Mouse (Mus musculus): ENCODE data around the gene Lemd1.
"Not testable (repeated sequence)": the region's sequence is repeated elsewhere in the genome, so short reads cannot be mapped to it uniquely, and the experiment has no call there.

Gene Lemd1

DNA sequence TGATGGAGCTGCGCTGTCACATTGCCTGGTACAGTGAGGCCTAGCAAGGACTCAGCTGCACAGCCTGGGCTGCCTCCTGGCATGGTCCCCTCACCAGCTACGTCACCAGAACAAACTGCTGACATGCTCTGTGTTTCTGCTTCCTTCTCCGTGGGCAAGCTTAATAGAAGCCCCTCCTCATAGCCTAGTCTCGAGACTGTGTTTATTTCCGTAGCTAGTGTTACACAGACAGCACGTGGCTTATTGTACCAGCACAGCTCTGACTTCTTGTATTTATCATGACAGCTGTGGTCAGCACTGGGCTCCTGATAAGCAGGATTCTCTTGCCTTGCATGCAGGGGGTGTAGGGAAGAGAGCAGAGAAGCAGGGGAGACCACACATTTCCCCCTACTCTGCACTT is 54.9 kb downstream of the Lemd1 start:
- DNase-seq (ENCODE audit: low spot score) = no peak

DNA sequence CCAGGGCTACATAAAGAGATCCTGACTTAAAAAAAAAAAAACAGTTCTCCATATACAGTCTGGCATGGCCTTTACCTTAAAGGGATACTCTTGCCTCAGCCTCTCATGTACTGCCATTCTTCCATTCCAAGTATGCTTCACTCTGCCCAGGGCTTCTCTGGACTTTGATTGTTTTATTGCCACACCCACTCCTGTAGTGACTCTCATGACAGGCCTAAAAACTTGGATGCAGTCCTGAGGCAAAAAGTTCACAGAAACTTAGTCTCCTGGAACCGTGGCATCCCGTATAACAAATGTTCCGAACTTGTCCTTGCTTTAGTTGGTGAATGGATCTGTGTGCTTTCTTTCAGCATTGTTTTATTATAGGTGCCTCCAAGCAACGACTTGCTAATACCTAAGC is 55.4 kb downstream of the Lemd1 start:
- no peak for DNase-seq (ENCODE audit: low spot score)

DNA sequence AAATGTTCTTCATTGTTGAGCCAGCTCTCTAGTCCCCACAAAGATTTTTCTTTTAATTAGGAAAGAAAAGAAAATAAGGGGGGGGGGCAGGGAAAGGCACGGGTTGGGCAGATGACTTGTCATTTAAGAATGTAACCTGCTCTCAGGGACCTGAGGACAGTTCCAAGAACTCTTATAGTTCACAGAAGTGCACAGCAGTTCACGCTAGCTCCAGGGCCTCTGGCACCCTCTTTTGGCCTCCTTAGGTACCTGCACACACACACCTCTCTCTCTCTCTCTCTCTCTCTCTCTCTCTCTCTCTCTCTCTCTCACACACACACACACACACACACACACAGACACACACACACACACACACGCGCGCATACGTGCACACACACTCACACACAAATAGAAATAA is 63.2 kb downstream of the Lemd1 start:
- no peak for DNase-seq (ENCODE audit: low spot score)

DNA sequence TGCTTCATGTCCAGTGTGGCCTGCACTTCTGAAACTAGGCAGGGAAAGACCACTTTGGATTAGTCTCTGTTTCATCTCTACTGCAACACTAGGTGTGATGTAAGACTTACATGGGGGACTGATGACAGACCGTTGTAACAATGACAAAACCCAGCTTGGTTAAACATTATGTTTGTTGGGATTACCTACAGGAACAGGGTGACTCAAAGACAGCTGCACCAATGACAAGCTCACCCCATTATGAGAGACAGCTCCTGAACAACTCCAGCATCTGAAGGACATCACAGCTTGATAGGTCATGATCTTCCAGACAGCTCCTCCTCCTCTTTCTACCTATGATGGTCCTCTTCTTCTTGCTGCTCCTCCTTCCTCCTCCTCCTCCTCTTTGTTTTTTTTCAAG is 69.1 kb downstream of the Lemd1 start:
- DNase-seq (ENCODE audit: low spot score) = no peak

DNA sequence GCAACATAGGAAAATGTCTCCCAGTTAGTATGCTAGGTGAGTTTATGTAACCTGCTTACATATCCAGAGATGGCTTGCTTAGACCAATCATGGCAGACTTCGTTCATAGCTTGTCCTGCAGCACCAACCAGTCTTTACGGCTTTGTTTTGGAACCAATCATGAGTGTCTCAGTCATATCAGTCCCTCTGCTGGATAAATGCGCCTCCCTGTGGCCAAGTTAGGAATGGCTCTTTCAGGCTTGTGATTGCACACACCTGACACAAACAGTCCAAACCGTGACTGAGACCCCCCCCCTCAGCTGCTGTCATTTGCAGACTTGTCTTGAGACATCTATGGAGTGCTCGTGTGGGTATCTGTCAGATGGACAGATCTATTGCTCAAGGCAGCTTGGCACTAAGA is 69.8 kb downstream of the Lemd1 start:
- DNase-seq (ENCODE audit: low spot score) = peak; percentile 53

DNA sequence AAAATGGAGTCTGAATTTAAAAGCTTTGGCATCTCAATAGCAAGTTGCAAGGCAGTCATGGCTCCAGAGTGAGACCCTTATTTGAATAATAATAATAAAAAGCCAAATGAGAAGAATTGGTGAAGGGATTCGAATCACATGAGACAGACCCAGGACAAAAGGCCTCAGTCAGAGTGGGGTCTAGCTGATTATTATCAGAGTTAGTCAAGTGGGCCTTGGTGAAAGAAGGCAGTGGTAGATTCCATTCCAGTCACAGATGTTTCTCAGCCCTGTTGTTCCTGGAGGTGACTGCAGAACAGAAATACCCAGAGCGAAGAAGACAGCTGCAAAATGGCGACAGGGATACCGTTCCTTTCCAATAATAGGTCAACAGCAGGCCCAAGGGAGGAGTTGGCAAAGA is 72.4 kb downstream of the Lemd1 start:
- DNase-seq (ENCODE audit: low spot score) = no peak

DNA sequence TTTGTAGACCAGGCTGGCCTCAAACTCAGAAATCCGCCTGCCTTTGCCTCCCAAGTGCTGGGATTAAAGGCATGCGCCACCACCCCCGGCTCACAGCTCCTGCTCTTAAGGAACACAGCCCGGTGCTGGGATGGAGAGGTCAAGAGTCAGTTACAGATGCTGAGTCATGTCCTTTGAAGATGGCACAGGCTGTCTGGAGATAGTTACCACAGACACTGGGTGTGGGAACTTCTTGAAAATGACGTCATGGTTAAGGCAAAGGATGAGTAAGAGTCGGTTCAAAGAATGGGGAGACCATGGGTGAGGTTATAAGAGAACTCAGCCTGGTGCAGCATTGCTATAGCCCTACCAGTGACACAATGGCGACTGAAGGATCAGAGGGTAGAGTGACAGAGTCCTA is 73.3 kb downstream of the Lemd1 start:
- DNase-seq (ENCODE audit: low spot score) = no peak

DNA sequence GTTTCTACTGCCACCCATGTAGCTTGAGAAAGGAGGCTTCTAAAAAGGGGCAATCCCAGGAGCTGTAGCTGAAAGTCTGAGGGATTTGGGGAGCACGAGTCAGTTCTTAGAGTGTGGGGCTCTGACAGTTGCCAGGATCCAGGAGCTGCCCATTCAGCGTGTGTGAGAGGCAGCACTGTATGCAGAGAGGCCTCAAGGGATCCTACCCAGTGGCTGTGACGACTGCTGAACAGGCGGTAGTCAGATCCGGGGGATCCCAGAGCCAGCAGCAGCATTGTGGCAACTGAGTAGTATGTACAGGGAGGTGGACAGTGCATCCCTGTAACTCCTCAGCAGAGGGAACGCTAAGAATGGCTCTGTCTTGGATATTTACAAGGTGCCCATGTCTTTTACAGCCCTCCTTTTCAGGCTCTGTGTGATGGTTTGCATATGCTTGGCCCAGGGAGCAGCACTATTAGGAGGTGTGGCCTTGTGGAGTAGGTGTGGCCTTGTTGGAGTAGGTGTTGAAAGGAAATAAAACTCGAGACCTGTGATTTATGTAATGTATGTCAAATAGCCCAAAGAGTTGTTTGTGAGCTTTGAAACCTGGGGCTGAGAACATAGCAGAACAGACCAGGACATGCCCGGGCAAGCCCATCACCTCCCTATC is 74.1 kb downstream of the Lemd1 start:
- DNase-seq (ENCODE audit: low spot score) = no peak

DNA sequence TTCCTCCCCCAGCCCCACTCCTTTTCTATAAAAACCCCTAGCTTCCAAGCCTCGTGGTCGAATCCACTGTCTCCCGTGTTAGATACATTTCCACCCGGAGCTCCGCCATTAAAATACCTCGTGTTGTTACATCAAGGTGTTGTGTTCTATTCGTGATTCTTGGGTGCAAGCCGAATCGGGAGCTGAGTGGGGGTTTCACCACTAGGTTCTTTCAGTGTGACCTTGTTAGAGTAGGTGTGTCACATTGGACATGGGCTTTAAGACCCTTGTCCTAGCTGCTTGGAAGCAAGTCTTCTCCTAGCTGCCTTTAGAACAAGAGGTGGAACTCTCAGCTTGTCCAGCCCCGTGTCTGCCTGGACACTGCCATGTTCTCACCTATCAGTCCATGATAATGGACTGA is 74.7 kb downstream of the Lemd1 start:
- no peak for DNase-seq (ENCODE audit: low spot score)

DNA sequence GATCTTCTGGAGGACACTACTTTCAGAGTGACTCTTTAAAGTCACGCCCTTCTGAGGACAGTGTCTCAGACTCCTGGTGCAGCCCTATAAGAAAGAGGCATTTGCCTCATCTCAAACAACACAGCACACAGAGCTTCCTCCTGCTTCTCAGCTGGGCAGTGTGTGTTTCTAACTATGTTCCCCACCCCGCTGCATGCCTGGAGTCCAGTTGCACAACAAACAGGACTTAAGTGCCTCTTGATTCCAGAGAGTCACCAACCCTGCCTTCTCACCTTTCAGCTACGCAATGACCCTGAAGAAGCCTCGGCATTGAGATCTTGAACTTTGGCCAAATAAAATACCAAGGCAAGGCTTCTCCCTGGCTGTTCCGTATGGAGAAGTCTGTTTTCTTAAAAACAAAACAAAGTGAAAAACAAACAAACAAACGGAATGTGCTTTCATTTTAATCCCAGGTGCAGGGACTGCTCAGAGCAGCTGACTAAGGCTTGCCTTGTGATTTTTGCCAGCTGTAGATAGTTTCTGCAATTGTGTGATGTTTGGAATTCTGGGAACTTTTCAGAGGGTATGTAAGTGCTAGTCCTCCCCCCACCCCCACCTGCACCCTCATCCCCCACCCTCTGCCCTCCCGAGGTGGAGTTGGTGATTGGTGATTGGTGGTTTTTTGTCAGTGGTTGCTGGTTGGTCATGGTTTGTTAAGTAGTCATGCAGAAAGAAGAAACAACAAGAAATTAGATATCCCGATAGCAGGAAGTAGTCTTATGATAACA is 75.7 kb downstream of the Lemd1 start:
- no peak for DNase-seq (ENCODE audit: low spot score)

DNA sequence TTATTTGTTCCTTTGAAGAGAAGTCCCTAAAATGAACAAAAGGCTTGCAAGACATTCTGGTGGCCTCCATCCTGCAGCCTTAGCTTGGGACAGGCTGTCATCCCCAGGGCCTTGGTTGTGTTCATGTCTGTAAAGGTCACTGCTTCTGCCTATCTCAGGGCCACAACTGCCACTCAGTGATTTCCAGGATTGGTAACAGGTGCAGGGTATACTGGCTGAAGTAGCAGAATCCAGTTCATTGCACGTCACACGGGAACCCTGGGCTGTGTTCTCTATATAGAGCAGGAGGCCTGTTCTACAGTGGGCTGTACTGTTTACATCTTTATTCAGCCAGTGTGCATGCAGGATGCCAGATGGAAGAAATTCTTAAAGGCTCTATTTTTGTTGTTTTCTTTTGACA is 76.7 kb downstream of the Lemd1 start:
- no peak for DNase-seq (ENCODE audit: low spot score)

DNA sequence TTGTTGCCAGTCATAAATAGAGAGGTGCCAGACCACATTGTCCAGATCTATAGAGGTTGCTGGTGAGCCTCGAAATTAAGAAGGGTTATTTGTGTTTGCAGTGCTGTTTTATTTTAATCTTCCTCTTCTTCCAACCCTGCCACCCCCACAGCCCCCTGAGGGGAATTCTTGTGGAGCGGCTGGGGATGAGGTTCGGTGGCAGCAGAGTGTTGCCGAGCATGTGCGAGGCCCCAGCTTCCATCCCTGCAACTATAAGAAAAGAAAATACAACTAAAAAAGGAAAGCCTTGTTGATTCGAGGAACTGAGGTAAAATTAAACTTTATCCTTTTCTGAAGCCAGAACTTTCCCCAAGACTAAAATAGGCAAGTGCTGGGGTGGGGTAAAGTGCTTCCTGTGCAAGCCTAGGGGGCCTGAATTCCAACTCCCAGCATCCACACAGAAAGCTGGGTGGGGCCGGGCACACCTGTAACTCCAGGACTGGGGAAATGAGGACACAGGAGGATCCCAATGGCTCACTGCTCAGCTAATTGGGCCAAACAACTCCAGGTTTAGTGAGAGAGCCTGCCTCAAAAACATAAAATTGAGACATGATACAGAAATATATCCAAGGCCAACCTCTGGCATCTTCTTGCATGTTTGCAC is 77.3 kb downstream of the Lemd1 start:
- no peak for DNase-seq (ENCODE audit: low spot score)

DNA sequence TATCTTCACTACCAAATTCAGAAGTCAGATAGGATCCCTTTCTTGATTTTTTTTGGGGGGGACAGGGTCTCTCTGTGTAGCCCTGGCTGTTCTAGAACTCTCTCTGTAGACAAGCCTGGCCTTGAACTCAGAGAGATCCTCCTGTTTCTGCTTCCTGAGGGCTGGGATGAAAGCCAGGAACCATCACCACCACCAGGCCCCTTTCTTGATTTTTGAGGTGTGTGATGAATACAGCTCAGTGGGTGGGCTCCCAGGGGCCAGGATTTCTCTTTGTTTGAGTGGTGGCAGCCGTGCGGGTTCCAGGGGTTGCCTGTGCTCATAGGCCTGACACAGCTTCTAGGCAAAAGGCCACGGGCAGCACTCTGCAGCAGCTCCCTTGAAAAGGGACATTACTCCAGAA is 80.0 kb downstream of the Lemd1 start:
- no peak for DNase-seq (ENCODE audit: low spot score)

DNA sequence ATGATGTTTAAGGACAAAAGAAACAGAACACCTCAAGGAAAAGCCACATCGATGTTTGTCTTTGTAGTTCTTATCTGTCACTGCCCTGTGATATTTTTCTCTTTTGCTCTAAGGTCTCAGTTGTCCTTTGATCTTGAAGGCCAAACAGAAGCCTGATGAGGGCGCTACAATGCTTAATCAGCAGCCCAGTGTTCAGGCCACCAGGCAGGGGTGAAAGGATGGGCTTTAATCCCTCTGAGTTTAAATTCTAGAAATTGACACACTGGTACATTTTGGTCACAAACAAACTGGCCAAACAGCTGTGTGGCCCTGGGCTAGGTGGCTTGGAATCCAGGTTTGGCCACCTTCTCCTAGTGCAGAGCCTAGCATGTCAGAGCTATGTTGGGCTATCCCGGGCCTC is 85.5 kb downstream of the Lemd1 start:
- no peak for DNase-seq (ENCODE audit: low spot score)

DNA sequence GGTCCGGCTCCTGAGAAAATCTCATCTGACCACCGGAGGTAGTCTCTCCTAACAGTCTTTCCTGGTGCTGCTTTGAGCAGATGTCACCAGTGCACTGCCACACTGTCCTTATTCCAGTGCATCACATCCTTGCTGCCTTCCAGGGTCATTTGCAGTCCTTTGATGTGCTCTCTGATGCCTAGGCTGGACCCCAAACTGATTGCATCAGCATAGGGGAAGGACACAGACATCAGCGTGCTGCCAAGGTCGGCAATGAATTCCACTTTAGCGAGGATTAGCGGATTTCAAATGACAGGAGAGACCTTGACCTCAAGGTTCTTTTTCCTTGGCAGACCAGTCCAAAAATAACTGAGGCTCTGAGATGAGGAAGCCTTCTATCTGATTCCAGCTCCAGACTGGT is 85.9 kb downstream of the Lemd1 start:
- DNase-seq (ENCODE audit: low spot score) = no peak

DNA sequence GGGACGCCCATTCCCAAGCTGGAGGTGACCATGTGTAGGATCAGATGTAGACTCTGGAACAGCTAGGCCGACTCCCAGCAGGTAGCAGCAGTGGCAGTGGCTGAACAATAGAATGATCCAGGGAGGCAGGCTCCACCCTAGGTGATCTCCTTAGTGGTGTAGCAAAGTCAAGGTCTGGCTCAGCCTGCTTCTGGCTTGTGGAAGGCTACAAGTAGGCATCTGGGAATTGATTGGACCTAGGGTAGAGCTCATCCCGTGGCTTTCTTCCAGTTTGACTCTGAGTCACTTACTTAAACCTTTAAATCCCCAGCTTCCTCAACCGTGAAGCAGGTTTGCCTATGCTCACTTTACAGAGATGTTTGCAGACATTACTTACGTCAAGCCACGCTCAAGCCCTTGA is 89.4 kb downstream of the Lemd1 start:
- not testable (repeated sequence) for DNase-seq (ENCODE audit: low spot score)

DNA sequence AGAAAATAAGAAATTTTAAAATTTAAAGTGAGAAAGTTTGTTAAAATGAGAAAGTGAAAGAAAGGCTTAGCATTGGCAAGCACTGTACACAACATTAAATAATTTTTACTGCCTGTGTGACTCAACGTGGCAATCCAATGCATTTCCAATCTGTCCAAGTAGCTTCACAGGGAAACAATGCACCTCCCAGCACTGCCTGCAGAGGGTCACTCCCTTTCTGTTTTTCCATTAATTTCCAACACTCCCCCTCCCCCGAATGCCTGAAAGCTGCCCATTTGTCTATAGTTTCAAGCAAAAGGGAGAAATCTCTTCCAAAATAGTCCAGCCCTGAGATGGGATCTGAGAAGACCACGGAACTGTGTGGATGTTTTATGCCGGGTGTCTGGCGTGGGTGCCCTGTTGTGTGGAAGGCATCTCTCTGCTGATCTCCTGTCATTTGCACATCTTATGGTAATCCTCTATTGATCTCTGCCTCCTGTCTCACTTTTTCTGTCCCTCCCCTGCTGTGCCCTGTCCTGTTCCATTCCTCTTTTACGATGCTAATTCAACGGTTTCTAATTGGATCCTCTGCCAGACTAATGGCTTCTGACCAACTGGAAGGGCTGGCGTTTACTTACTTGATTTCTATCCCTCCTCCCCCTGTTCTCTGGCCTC is 90.4 kb downstream of the Lemd1 start:
- DNase-seq (ENCODE audit: low spot score) = peak; percentile 77

DNA sequence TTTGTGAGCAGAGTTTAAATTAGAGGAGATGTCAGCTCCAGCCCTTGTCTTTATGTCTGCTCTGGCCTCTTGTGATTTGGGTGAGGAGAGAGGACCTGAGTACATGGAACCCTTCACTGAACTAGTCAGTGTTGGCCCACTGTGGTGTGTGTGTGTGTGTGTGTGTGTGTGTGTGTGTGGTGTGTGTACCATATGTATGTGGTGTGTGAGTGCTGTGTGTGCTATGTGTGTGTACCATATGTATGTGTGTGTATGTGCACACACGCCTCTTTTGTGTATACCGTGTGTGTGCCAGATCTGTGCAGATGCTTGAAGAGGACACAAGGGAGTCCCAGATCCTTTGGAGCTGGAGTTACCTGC is 90.9 kb downstream of the Lemd1 start:
- DNase-seq (ENCODE audit: low spot score) = no peak

DNA sequence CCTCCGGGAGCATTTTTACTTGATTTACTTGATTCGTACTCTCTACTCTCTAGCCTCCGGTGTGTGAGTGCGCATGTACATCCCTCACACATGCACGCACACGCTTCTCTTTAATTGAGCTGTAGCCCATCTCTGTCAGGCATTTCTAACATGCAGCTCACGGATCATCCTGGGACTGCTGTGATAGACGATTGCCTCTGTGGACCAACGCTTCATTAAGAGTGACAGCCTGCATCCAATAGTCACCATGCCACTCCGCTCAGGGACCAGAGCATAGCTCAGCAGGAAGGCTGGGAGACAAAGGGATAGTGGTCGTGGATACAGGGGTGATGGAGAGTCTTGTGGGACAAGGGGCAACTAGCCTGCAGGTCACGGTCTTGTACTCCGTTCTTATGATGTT is 91.8 kb downstream of the Lemd1 start:
- peak; percentile 68 for DNase-seq (ENCODE audit: low spot score)

DNA sequence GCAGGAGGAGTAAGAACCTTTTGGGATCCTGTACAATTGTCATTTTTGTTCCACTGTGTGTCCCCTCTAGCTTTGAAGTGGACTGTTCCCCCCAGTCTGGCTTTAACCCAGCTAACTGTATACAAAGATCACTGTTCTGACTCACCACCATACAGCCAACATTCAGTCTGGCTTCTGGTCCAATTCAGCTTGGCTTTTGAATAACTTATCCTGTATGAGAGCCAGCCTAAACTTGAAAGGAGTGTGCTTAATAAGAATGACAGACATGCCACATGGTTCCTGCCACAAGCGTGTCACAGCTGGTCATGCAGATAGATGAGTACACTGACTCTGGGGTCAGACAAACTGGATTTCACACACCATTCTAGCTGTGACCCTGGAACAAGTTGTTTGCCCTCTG is 95.5 kb downstream of the Lemd1 start:
- DNase-seq (ENCODE audit: low spot score) = no peak

DNA sequence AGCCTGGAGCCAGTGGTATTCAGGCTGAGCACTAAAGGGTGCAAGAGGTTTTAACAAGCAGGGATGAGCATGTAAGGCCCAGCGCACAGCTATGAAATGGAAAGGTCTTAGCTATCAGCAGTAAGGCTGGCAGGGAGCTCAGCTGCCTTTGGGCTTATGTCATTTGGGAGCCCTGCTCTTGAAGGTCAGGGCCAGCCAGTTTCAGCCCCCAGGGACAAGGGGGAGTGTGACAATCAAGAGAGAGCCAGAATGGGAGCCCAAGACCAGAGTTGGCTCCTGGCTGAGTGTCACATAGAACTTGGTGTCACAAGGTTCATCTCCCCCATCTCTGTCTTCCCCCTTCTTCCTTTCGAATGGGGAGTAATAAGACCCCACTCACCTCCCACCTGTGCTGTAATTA is 96.2 kb downstream of the Lemd1 start:
- DNase-seq (ENCODE audit: low spot score) = peak; percentile 41

DNA sequence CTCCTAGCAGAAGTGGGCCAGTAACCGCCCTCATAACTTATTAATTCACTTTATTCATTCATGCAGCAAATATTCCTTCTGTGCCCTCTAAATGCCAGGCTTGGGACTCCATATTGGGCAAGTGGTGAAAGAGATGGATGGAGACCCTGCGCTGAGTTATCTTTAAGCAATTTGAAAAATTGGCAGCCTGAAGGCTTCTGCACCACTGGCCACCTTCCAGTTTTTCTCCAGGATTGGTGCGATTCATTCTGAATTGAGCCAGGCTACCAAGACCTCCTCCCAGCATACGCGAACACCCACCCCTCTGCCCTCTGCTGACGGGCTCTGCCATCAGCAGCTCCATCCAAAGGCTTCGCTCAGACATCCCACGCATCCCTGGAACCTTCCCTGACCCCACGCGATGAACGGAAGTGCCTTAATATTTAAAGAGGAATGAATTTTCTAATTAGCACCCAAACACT is 96.8 kb downstream of the Lemd1 start:
- peak; percentile 82 for DNase-seq (ENCODE audit: low spot score)

DNA sequence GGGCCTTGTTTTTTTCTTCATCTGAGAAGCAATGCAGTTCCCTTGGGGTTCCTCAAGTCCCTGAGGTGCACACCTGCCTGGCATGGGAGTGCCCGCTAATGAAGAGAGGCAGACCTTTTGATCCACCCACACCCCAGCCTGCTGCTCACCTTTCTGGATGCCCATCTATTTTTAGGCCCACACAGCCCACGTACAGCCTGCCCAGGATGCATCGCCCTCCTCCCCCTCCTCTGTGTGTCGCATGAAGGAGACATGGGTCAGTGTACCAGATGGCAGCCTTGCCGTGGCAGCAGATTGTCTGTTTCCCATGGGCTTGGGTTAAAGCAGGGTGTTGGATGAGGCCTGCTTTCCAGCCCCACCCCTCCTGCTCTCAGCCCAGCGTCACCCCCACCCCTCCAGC is 98.7 kb downstream of the Lemd1 start:
- DNase-seq (ENCODE audit: low spot score) = peak; percentile 68
